Mouse (Mus musculus): Measurements from ENCODE around the gene Nmnat1. TPM values are rescaled to one million over a fixed set of nuclear protein-coding genes. Genes with fewer than 3 reads are reported as not detected.
"Not testable (repeated sequence)": the region's sequence is repeated elsewhere in the genome, so short reads cannot be mapped to it uniquely, and the experiment has no call there.

Gene Nmnat1
- total RNA-seq, 2 experiments from 2014 or later: 8.0 to 12.4 TPM

DNA sequence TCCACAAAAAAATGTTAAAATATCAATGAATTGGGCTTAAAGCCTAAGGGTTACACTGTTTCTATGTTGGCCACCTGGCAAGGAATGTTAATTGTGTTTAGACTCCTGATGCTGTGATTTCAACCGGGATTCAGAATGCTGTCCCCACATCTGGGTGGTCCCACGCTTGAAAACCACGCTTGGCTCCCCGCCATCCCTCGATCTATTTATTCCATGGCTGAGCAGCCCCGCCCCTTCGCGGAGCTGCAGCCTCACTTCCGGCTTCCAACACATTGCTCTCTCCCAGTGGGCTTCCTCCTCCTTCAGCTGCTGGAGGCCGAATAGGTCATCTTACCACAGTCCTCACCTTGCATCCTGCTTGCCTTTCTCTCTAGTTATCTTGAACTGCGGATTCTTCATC lies 39.1 kb downstream of the Nmnat1 start:
- peak; percentile 59 for ATAC-seq (replicated peaks; ENCODE audit: poor library complexity)

DNA sequence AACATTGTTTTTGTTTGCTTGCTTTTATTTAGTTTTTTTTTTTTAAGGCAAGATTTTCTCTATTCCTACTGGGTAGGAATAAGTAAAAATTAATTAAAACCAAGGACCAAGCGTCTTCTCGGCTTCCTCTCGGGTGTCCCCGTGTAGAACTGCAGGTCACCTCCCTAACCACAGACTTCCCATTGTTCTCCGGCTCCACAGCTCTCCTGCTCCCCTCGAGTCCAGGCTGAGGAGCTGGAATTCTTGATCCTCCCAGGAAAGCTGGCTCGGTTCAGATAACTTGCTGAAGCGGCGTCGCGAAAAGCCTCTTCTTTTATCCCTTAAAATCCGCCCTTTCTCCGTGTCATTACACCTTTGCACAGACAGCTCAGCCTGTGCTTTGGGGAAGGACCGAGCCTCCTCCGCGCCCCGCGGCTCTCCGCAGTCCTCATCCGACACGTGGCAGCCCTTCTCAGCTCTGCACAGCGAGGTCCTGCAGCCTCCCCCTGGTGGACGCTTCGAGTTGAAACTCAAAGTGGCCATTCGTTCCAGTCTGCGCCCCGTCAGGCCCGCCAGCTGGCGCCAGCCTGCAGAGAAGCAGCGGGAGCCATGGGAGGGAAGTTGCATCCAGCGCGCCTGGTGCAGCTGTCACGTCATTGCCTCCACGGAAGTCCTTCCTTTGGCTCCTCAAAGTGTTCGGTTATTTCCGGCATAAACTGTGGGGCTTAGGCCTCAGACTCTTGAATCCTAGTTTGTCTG lies 39.9 kb downstream of the Nmnat1 start:
- ATAC-seq (replicated peaks; ENCODE audit: poor library complexity): peak; percentile 98

DNA sequence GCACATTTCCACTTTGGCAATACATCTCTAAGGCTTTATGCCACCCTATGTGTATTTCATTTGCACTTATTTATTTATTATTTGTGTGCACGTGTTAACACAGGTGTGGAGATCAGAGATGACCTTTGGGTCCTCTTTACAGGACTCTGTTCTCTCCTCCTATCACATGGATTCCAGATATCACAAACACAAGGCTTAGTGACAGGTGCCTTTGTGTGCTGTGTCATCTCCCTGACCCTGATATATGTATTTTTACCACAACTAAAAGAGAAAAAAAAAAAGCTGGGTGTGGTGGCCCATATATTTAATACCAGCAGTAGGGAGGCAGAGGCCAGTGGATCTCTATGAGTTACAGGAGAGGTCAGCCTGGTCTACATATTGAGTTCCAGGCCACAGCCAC lies 40.5 kb downstream of the Nmnat1 start:
- ATAC-seq (replicated peaks; ENCODE audit: poor library complexity): no peak

DNA sequence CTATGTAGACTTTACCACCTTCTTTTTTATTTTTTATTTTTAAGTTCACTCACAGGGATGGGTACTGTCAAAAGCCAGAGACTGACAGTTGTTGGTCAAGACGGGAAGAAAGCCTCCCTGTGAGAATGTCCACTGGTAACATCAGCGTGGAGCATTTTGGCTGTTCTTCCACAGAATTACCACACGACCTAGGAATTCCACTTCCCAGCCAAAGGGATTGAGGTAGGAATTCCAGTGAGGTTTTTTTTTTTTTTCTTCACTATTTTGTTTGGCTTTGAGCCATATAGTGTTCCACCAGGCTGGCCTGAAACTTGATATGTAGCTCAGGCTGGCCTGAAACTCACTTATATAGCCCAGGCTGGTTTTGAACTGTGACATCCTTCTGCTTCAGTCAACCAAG lies 42.6 kb downstream of the Nmnat1 start:
- ATAC-seq (replicated peaks; ENCODE audit: poor library complexity): no peak

DNA sequence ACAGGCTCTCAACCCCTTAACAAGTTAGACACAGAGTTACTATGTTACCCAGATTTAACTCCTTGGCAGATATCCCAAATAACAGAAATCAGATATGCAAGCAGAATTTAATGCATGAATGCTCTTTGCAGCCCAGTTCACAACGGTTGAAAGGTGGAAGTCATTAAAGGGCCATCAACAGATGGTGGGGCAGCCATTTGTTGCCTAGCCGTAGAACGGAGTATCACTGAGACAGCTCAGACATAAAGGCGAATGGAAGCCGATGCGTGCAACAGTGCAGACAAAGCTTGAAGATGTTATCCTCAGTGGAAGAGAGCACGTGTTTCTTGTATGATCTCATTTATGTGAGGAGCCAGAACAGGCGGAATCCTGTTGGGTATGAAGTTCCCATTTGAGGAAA lies 44.4 kb downstream of the Nmnat1 start:
- ATAC-seq (replicated peaks; ENCODE audit: poor library complexity): no peak

DNA sequence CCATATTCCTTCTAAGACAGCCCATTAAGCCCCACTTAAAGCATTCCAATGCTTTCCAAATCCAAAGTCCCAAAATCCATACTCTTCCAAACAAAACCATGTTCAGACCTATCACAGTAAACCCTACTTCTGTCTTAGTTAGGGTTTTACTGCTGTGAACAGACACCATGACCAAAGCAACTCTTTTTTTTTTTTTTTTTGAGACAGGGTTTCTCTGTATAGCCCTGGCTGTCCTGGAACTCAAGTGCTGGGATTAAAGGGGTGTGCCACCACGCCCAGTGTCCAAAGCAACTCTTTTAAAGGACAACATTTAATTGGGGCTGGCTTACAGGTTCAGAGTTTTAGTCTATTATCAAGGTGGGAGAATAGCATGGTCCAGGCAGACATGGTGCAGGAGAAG lies 53.1 kb downstream of the Nmnat1 start:
- not testable (repeated sequence) for ATAC-seq (replicated peaks; ENCODE audit: poor library complexity)

DNA sequence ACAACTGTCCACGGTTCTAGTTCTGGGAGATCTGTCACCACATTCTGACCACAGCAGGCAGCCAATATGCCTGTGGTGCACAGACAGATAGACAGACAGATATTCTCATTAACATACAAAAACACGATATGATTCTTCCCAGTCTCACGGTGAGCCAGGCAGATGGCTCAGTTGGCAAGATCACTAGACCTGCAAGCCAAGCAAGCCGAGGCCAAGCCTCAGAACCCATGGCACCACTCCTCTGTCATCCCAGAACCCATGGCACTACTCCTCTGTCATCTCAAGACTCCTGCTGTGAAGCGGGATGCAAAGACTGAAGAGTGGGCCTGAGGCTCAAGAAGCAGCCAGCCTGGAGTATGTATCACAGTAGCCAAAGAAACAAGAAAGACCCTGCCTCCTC lies 55.4 kb downstream of the Nmnat1 start:
- no peak for ATAC-seq (replicated peaks; ENCODE audit: poor library complexity)

DNA sequence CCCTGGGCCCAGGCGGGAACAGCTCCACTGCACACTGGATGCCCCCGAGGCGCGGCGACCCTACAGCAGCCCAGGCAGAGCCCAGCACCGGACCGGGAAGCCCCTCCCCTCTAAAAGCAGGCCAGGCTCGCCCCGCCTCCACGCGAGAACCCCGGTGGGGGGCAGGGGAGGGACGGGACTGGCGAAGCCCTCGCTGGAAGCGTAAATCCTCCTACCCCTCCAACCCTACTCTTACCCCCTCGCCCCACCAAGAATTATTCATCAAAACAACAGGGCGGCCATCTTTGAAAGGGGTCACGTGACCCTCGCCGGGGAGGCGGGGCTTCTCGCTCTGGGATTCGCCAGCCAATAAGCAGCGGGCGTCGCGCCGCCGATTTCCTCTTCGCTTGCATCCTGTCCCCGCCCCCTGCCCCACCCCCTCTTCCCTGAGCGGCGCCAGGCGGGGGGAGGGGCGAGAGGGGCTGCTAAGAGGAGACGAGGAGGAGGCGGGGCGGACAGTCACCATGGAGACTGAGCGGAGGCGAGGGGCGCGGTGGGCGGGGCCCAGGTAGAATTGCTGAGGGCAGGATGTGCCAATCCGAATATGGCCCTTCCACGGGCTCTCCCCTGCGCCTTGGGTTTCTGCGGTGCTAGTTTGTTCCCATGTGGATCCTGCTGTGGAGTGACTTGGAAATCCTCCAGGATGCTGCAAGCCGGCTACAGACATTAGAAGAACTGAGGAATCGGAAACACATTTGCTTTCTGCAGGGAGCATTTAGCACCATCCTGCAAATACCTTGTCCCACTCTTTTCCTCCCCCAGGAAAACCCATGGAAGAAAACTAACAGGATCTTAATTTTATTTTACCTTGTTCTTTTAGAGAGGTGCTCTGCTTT lies 58.4 kb downstream of the Nmnat1 start, which contains the start of gene Ube4b:
TSS of gene Ube4b (minus strand) at position 425 of the 875 bp plus-strand sequence.
- ATAC-seq (replicated peaks; ENCODE audit: poor library complexity): peak; percentile 90

DNA sequence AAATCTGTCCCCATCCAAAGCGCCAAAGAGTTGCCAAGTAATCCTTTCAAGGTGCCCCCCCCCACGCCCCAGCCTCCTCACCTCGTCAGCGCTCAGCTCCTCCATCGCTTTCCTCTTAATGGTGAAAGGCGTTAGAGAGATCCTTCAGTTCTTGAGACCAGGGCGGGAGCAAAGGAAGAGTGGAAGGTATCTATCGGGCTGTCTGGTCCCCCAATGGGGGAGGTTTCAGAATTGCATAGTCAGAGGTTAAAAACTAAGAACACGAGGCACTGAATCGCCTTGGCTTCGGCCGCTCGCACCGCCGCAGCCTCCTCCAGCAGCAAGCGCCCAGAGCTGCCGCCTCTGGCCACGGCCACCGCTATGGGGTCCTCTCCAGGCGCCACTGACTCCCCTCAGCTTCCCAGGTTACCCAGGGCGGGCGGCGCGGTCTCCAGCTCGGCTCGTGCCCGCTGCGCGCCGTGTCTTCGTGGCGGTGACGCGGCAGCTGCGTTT lies 59.2 kb downstream of the Nmnat1 start:
- peak; percentile 29; the same call in 1 of the 2 replicates for ATAC-seq (replicated peaks; ENCODE audit: poor library complexity)

DNA sequence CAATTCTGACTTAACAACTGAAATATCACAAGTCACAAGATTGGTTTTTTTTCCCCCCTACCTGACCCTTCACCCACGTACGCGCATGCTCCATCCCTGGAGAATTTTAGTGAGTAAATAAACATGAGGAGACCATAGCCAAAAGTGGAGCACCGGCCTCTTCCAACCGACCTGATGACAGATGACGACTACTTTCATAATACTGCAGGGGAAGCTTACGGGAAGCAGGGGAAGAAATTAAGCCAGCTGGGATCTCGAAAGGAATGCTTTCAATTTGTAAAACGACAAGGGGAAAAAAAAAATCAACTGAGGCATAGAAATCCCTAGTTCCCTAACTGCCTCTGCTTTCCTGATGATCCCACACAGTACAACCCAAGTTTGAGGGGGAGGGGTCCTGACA lies 60.2 kb downstream of the Nmnat1 start:
- ATAC-seq (replicated peaks; ENCODE audit: poor library complexity): no peak

DNA sequence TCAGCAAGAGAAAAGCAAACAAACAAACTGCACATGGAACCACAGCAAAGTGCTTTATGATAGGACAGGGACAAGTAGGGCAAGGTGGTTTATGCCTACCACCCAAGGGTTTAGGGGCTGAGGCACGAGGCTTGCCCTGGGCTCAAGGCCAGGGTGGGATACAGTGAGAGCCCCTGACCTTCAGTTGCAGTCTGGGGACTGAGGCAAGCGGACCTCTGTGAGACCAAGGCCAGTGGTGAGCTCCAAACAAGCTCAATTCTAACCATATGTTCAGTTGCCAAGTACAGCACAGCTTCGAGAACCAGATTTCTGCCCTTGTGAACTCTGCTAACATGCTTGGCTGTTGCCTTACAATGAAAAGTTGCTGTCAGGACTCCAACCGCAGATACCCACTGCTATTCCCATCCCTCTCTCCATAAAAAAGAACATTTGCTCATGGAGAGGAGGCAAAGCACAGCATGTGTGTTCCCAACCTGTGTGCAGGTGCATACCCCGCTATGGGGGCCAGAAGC lies 67.1 kb downstream of the Nmnat1 start:
- ATAC-seq (replicated peaks; ENCODE audit: poor library complexity): no peak

Other genes starting within 250 kb of the Nmnat1 start
- gene Kif1b, start 177.5 kb downstream of the Nmnat1 start, total RNA-seq (2015): 18.6 and 21.5 TPM in 2 replicates
- gene Kif1b, start 177.5 kb downstream of the Nmnat1 start, total RNA-seq (2017): 25.9 and 28.4 TPM in 2 replicates
- 42.0 and 43.2 TPM in 2 replicates for gene Ube4b, start 58.5 kb downstream of the Nmnat1 start, total RNA-seq (2015)
- gene Ube4b, start 58.5 kb downstream of the Nmnat1 start, total RNA-seq (2017): 35.1 and 42.1 TPM in 2 replicates
- not detected in 2 replicates for gene Rbp7, start 30.2 kb downstream of the Nmnat1 start, total RNA-seq (2015)
- not detected in 2 replicates for gene Rbp7, start 30.2 kb downstream of the Nmnat1 start, total RNA-seq (2017)
- gene Tmem274, start 7.8 kb downstream of the Nmnat1 start, total RNA-seq (2015): not detected in 2 replicates
- not detected in 2 replicates for gene Tmem274, start 7.8 kb downstream of the Nmnat1 start, total RNA-seq (2017)
- gene Lzic, start within 50 bp of the Nmnat1 start, total RNA-seq (2015): 25.2 and 26.8 TPM in 2 replicates
- 81.4 and 111 TPM in 2 replicates for gene Lzic, start within 50 bp of the Nmnat1 start, total RNA-seq (2017)
- gene Ctnnbip1, start 33.0 kb upstream of the Nmnat1 start, total RNA-seq (2015): 2.2 and 3.4 TPM in 2 replicates
- gene Ctnnbip1, start 33.0 kb upstream of the Nmnat1 start, total RNA-seq (2017): 1.6 and 3.4 TPM in 2 replicates
- gene Clstn1, start 101.3 kb upstream of the Nmnat1 start, total RNA-seq (2015): 2.2 and 4.0 TPM in 2 replicates
- 4.1 and 5.9 TPM in 2 replicates for gene Clstn1, start 101.3 kb upstream of the Nmnat1 start, total RNA-seq (2017)
- gene Pik3cd, start 217.4 kb upstream of the Nmnat1 start, total RNA-seq (2015): 32.2 and 33.0 TPM in 2 replicates
- 59.5 and 66.5 TPM in 2 replicates for gene Pik3cd, start 217.4 kb upstream of the Nmnat1 start, total RNA-seq (2017)